Mouse (Mus musculus) cerebellum, adult 11-12 months (tissue): ENCODE results near the gene Cmtm4.
"Not testable (repeated sequence)": the region's sequence is repeated elsewhere in the genome, so short reads cannot be mapped to it uniquely, and the experiment has no call there.

ENCODE experiments used
- DNase-seq: peaks from one replicate; pipeline ENCODE4 v3.0.0; 2022

The Cmtm4 gene

GRCm38 (mm10) chr8:104333786-104334185 lies 61.8 kb downstream of the Cmtm4 start:
- DNase-seq = no peak

DNA sequence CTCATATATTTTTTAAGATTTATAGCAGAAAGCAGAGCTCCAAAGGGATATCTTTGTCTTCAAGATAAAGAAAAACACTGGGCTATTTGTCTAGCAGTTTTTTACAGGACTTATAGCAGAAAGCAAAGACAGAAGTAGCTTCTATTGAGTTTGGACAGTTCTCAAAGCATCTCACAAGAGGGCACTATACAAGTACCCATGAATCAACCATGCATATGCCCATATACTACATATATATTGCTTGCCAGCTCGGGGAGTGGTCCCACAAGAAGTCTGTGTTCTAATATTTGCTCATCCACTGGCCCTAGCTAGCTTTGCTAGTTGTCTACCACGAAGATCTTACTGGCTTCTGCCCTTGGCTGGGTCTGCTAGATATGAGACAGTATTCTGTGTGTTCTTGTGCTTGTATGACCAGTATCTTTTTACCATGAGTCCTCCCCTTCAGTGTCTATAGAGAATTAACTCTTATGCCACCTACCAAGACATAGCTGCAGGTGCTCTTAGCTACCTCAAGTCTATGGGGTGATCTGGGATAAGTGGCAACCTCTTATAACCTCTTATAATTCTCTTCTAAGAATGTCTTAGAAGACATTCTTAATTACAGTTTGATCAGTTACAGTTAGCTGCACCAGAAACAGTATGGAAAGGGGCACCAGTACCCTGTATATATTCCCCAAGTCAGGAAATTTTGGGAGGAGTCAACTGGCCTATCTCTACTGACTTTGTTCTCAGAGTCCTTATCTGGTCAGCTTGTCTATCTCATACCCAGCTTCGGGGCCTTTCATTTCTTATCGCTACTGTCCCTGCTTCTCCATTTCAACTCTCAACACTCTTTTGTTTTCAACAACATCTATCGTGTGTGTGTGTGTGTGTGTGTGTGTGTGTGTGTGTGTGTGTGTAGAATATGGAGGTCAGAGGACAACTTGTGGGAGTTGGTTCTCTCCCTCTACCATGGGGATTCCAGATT lies 62.7 kb downstream of the Cmtm4 start:
- no peak for DNase-seq

DNA sequence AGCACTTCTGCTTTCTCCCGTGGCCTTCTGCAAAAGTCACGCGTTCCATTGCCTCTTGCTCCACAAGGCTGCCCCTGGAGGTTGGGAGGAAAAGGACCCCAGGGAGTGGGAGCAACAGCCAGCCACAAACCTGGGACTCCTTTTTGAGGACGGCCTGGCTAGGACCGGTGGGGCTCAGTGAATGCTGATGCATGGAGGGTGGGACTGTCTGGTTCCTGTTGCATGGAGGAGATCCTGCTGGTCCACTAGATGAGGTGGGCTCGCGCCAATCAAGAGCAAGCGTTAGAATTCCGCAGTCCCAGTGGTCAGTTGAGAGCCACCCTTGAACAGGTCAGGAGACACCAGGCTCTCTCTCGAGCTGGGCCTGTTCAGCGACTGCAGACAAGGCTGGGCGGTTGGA lies 73.7 kb downstream of the Cmtm4 start, which contains the start of gene Cmtm2b:
Cmtm2b (plus strand) TSS at position 301 of the 400 bp plus-strand sequence.
- DNase-seq = not testable (repeated sequence)

DNA sequence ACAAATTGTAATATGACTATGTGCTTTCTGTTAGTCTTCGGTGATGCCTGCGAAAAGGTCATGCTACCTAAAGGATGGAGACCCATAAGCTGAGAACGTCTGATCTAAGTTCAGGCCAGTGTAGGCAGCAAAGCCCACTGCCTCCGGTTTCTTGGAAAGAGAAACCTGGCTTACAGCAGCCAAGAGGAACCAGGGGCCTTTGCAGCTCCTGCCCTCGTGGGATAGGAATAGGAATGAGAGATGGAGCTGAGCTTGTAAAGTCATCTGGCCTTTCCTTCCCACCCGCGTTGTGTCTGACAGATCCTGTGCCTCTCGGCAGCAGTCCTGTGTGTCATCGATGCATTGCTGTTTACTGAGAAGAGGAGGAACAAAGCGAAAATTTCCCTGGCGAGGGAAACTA lies 74.3 kb downstream of the Cmtm4 start, which contains the start of gene Gm11020:
Gm11020 (plus strand) TSS at position 301 of the 400 bp plus-strand sequence.
- not testable (repeated sequence) for DNase-seq

- DNase-seq = no peak
Measured at GRCm38 (mm10) chr8:104313311-104313710, 82.3 kb downstream of the Cmtm4 start.

GRCm38 (mm10) chr8:104312023-104312422 lies 83.6 kb downstream of the Cmtm4 start:
- DNase-seq = not testable (repeated sequence)

DNA sequence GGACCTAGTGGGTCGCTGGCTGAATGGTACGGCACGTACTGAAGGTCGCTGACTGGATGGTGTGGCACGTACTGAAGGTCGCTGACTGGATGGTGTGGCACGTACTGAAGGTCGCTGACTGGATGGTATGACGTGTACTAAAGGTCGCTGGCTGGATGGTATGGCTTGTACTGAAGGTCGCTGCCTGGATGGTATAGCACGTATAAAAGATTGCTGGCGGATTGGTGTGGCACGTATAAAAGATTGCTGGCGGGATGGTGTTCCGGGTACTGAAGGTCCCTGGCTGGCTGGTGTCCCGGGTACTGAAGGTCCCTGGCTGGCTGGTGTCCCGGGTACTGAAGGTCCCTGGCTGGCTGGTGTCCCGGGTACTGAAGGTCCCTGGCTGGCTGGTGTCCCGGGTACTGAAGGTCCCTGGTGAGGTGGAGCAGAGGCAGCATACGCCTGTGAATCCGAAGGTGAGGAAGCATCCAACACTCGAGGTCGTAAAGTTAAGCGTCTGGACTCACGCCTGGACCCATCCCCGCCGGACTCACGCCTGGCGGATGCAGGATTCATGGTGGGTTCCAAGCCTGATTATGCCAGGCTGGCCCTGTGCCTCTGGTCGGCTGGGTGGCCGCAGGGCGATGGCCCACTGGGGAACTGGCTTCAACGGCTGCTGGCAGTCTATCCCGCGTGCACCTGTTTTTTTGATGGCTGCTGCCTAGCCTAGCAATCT lies 86.0 kb downstream of the Cmtm4 start, which contains the start of the genes Gm45711 and Cmtm1:
Gm45711 (minus strand) TSS at position 641 of the 715 bp plus-strand sequence.
Cmtm1 (minus strand) TSS at position 705 of the 715 bp plus-strand sequence.
- peak; percentile 48 for DNase-seq

- DNase-seq = not testable (repeated sequence)
Measured at GRCm38 (mm10) chr8:104308341-104308740, 87.3 kb downstream of the Cmtm4 start.

DNA sequence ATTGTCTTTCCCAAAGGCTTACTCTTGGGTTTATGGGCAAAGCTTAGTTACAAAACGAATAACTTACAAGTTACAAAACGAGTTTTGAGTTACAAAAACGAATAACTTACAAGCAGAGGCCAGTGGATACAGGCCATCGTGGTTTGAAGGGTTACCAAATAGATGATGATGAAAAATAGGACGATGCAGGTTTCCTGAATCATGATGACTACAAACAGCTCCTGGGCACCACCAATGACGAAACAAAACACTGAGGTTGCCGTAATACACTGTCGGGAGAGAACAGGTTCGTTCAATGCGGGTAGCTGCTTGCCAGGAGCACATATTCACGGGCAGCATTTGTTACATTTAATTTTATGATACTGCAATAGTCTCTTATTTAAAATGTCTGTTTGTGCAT lies 90.6 kb downstream of the Cmtm4 start:
- DNase-seq = no peak

- DNase-seq = not testable (repeated sequence)
Measured at GRCm38 (mm10) chr8:104302536-104302935, 93.1 kb downstream of the Cmtm4 start.

DNA sequence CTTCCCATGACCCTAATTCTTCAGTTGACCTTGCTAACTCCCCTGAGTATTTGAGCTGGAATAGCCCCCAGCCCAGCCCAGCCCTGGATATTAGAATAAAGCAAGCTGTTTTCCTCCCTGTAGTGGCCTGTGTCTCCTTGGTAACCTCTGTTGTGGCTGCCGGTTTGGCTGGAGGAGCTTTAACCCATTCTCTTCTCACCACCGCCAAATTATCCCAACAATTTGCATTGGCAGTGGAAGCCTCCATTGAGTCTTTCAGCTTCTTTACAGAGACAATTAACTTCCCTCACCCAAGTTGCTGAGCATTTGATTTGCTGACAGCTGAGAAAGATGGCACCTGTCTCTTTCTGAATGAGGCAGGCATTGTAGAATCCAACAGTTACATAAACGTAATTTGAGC lies 94.0 kb downstream of the Cmtm4 start:
- DNase-seq = not testable (repeated sequence)
